Mouse (Mus musculus): ENCODE data around the gene Washc4.

The Washc4 gene

GRCm38 (mm10) chr10:83600650-83601049 is 57.1 kb downstream of the Washc4 start:
- DNase-seq (ENCODE audit: low spot score in 2 of 2), result peak; percentile 36

GRCm38 (mm10) chr10:83603956-83604564 is 60.5 kb downstream of the Washc4 start:
- no peak for DNase-seq (ENCODE audit: low spot score in 2 of 2)

GRCm38 (mm10) chr10:83605637-83606183 is 62.2 kb downstream of the Washc4 start:
- no peak for DNase-seq (ENCODE audit: low spot score in 2 of 2)

- no peak for DNase-seq (ENCODE audit: low spot score in 2 of 2)
Measured at GRCm38 (mm10) chr10:83607111-83607510, 63.6 kb downstream of the Washc4 start.

- DNase-seq (ENCODE audit: low spot score in 2 of 2), result no peak
Measured at GRCm38 (mm10) chr10:83608596-83608995, 65.0 kb downstream of the Washc4 start.

GRCm38 (mm10) chr10:83610518-83610917 is 67.0 kb downstream of the Washc4 start:
- DNase-seq (ENCODE audit: low spot score in 2 of 2), result no peak

GRCm38 (mm10) chr10:83611863-83612262 is 68.3 kb downstream of the Washc4 start:
- no peak for DNase-seq (ENCODE audit: low spot score in 2 of 2)

- DNase-seq (ENCODE audit: low spot score in 2 of 2), result no peak
Measured at GRCm38 (mm10) chr10:83612648-83613215, 69.2 kb downstream of the Washc4 start.

- DNase-seq (ENCODE audit: low spot score in 2 of 2), result no peak
Measured at GRCm38 (mm10) chr10:83617366-83617765, 73.8 kb downstream of the Washc4 start.

- peak; percentile 17 to 39 for DNase-seq (ENCODE audit: low spot score in 2 of 2)
Measured at GRCm38 (mm10) chr10:83618819-83619440, 75.4 kb downstream of the Washc4 start.

GRCm38 (mm10) chr10:83620350-83621055 is 77.0 kb downstream of the Washc4 start:
- no peak for DNase-seq (ENCODE audit: low spot score in 2 of 2)

GRCm38 (mm10) chr10:83624065-83624464 is 80.5 kb downstream of the Washc4 start:
- DNase-seq (ENCODE audit: low spot score in 2 of 2), result no peak

- peak in 1 of 2 experiments; percentile 33 for DNase-seq (ENCODE audit: low spot score in 2 of 2)
Measured at GRCm38 (mm10) chr10:83624841-83625240, 81.3 kb downstream of the Washc4 start.

- no peak for DNase-seq (ENCODE audit: low spot score in 2 of 2)
Measured at GRCm38 (mm10) chr10:83627113-83627687, 83.6 kb downstream of the Washc4 start.

- DNase-seq (ENCODE audit: low spot score in 2 of 2), result no peak
Measured at GRCm38 (mm10) chr10:83628241-83628640, 84.7 kb downstream of the Washc4 start.

GRCm38 (mm10) chr10:83629190-83629781 is 85.7 kb downstream of the Washc4 start:
- DNase-seq (ENCODE audit: low spot score in 2 of 2), result peak in 1 of 2 experiments; percentile 29

GRCm38 (mm10) chr10:83629878-83630277 is 86.3 kb downstream of the Washc4 start:
- no peak for DNase-seq (ENCODE audit: low spot score in 2 of 2)

- peak; percentile 29 to 37 for DNase-seq (ENCODE audit: low spot score in 2 of 2)
Measured at GRCm38 (mm10) chr10:83630899-83631298, 87.3 kb downstream of the Washc4 start.

GRCm38 (mm10) chr10:83631775-83632174 is 88.2 kb downstream of the Washc4 start:
- no peak for DNase-seq (ENCODE audit: low spot score in 2 of 2)

GRCm38 (mm10) chr10:83632806-83633374 is 89.3 kb downstream of the Washc4 start:
- DNase-seq (ENCODE audit: low spot score in 2 of 2), result no peak

GRCm38 (mm10) chr10:83634461-83634860 is 90.9 kb downstream of the Washc4 start:
- DNase-seq (ENCODE audit: low spot score in 2 of 2), result peak in 1 of 2 experiments; percentile 35

Measured in heart, adult 9 months (tissue).